Mouse (Mus musculus): ENCODE results near the gene Dnajc17. TPM values are rescaled to one million over a fixed set of nuclear protein-coding genes. Genes with fewer than 3 reads are reported as not detected.

The Dnajc17 gene
- polyA plus RNA-seq, 1 experiment from 2014 or later: 21.4 TPM

GRCm38 (mm10) chr2:119189029-119189710 lies 19.4 kb downstream of the Dnajc17 start:
- WGBS: 9% methylated on average over 15 of the region's 15 CpGs
- no peak overlapping the region for H3K9ac ChIP-seq (ENCODE audit: low read depth, low read length)

GRCm38 (mm10) chr2:119182914-119183313 lies 25.7 kb downstream of the Dnajc17 start:
- H3K9ac ChIP-seq (ENCODE audit: low read depth, low read length): no peak overlapping the region
- no peaks in the 10 kb centered on the region for H3K9me3 ChIP-seq (ENCODE audit: control insufficient read depth, low read length)
- H3K4me2 ChIP-seq (replicated peaks; ENCODE audit: low read depth, low read length): no peak overlapping the region
- no peaks in the 10 kb centered on the region for H3K27me3 ChIP-seq (ENCODE audit: control insufficient read depth, insufficient read depth, low read length)
- H3K27ac ChIP-seq (ENCODE audit: low read depth, low read length): no peak overlapping the region
- H3K4me3 ChIP-seq (ENCODE audit: low read length): no peak overlapping the region
- peaks cover 39% of the 10 kb centered on the region for H3K36me3 ChIP-seq (ENCODE audit: control insufficient read depth, insufficient read depth, low read length)
- H3K4me1 ChIP-seq (ENCODE audit: control insufficient read depth, insufficient read depth, low read length): no peaks in the 10 kb centered on the region
- no peak for ATAC-seq (ENCODE audit: low FRiP score, low TSS enrichment)
- 87% methylated on average over 7 of the region's 7 CpGs for WGBS

More at GRCm38 (mm10) chr2:119189029-119189710, 19.4 kb downstream of the Dnajc17 start:
- H3K4me2 ChIP-seq (replicated peaks; ENCODE audit: low read depth, low read length): peak overlapping the region; percentile 62
- H3K27me3 ChIP-seq (ENCODE audit: control insufficient read depth, insufficient read depth, low read length): no peaks in the 10 kb centered on the region
- no peaks in the 10 kb centered on the region for H3K9me3 ChIP-seq (ENCODE audit: control insufficient read depth, low read length)
- peak overlapping the region; percentile 21; the same call in 1 of the 2 replicates for H3K4me3 ChIP-seq (ENCODE audit: low read length)
- H3K27ac ChIP-seq (ENCODE audit: low read depth, low read length): no peak overlapping the region
- ATAC-seq (ENCODE audit: low FRiP score, low TSS enrichment): peak; percentile 83
- H3K4me1 ChIP-seq (ENCODE audit: control insufficient read depth, insufficient read depth, low read length): no peaks in the 10 kb centered on the region
- H3K36me3 ChIP-seq (ENCODE audit: control insufficient read depth, insufficient read depth, low read length): peaks cover 6% of the 10 kb centered on the region; the same call in 1 of the 2 replicates

- Histone ChIP-seq H3K9me3 (ENCODE audit: control insufficient read depth, low read length) (no peaks in the 10 kb centered on the region), H3K36me3 (ENCODE audit: control insufficient read depth, insufficient read depth, low read length) (peaks cover 18% of the 10 kb centered on the region; the same call in 1 of the 2 replicates), H3K4me1 (ENCODE audit: control insufficient read depth, insufficient read depth, low read length) (peaks cover 26% of the 10 kb centered on the region), H3K27ac (ENCODE audit: low read depth, low read length) (no peak overlapping the region), H3K4me3 (ENCODE audit: low read length) (no peak overlapping the region), H3K4me2 (replicated peaks; ENCODE audit: low read depth, low read length) (no peak overlapping the region), H3K27me3 (ENCODE audit: control insufficient read depth, insufficient read depth, low read length) (no peaks in the 10 kb centered on the region), H3K9ac (ENCODE audit: low read depth, low read length) (no peak overlapping the region)
- ATAC-seq (ENCODE audit: low FRiP score, low TSS enrichment): no peak
- 92% methylated on average over 5 of the region's 5 CpGs for WGBS
These were observed 31.1 kb downstream of the Dnajc17 start for GRCm38 (mm10) chr2:119177384-119177939.

- H3K27me3 ChIP-seq (ENCODE audit: control insufficient read depth, insufficient read depth, low read length): no peaks in the 10 kb centered on the region
- no peak overlapping the region for H3K4me3 ChIP-seq (ENCODE audit: low read length)
- H3K4me1 ChIP-seq (ENCODE audit: control insufficient read depth, insufficient read depth, low read length): peaks cover 32% of the 10 kb centered on the region
- no peak overlapping the region for H3K27ac ChIP-seq (ENCODE audit: low read depth, low read length)
- H3K9ac ChIP-seq (ENCODE audit: low read depth, low read length): no peak overlapping the region
- no peaks in the 10 kb centered on the region for H3K9me3 ChIP-seq (ENCODE audit: control insufficient read depth, low read length)
- no peak for ATAC-seq (ENCODE audit: low FRiP score, low TSS enrichment)
- 66% methylated on average over 3 of the region's 3 CpGs for WGBS
- H3K4me2 ChIP-seq (replicated peaks; ENCODE audit: low read depth, low read length): no peak overlapping the region
- peaks cover 18% of the 10 kb centered on the region; the same call in 1 of the 2 replicates for H3K36me3 ChIP-seq (ENCODE audit: control insufficient read depth, insufficient read depth, low read length)
These were observed 31.8 kb downstream of the Dnajc17 start for GRCm38 (mm10) chr2:119176761-119177160.

GRCm38 (mm10) chr2:119175614-119176013 lies 33.0 kb downstream of the Dnajc17 start:
- H3K4me1 ChIP-seq (ENCODE audit: control insufficient read depth, insufficient read depth, low read length): peaks cover 32% of the 10 kb centered on the region
- peaks cover 14% of the 10 kb centered on the region; the same call in 1 of the 2 replicates for H3K36me3 ChIP-seq (ENCODE audit: control insufficient read depth, insufficient read depth, low read length)
- H3K4me3 ChIP-seq (ENCODE audit: low read length): no peak overlapping the region
- H3K27ac ChIP-seq (ENCODE audit: low read depth, low read length): no peak overlapping the region
- H3K27me3 ChIP-seq (ENCODE audit: control insufficient read depth, insufficient read depth, low read length): no peaks in the 10 kb centered on the region
- no peaks in the 10 kb centered on the region for H3K9me3 ChIP-seq (ENCODE audit: control insufficient read depth, low read length)
- no peak overlapping the region; the same call in 1 of the 2 replicates for H3K9ac ChIP-seq (ENCODE audit: low read depth, low read length)
- WGBS: 62% methylated on average over 6 of the region's 6 CpGs
- ATAC-seq (ENCODE audit: low FRiP score, low TSS enrichment): no peak
- H3K4me2 ChIP-seq (replicated peaks; ENCODE audit: low read depth, low read length): no peak overlapping the region

GRCm38 (mm10) chr2:119174866-119175265 lies 33.7 kb downstream of the Dnajc17 start:
- Histone ChIP-seq H3K4me3 (ENCODE audit: low read length) (no peak overlapping the region), H3K9ac (ENCODE audit: low read depth, low read length) (no peak overlapping the region), H3K27me3 (ENCODE audit: control insufficient read depth, insufficient read depth, low read length) (no peaks in the 10 kb centered on the region), H3K9me3 (ENCODE audit: control insufficient read depth, low read length) (no peaks in the 10 kb centered on the region), H3K4me1 (ENCODE audit: control insufficient read depth, insufficient read depth, low read length) (peaks cover 32% of the 10 kb centered on the region), H3K36me3 (ENCODE audit: control insufficient read depth, insufficient read depth, low read length) (peaks cover 7% of the 10 kb centered on the region; the same call in 1 of the 2 replicates), H3K27ac (ENCODE audit: low read depth, low read length) (no peak overlapping the region), H3K4me2 (replicated peaks; ENCODE audit: low read depth, low read length) (no peak overlapping the region)
- 43% methylated on average over 14 of the region's 14 CpGs for WGBS
- ATAC-seq (ENCODE audit: low FRiP score, low TSS enrichment): no peak

GRCm38 (mm10) chr2:119173991-119174651 lies 34.5 kb downstream of the Dnajc17 start, which contains the start of gene Gm14137:
Gm14137 (plus strand) TSS chr2:119174509.
- H3K9ac ChIP-seq (ENCODE audit: low read depth, low read length): peak within 1 kb of the TSS; percentile 18; the same call in 1 of the 2 replicates
- H3K4me3 ChIP-seq (ENCODE audit: low read length): no peak within 1 kb of the TSS
- H3K36me3 ChIP-seq (ENCODE audit: control insufficient read depth, insufficient read depth, low read length): peaks cover 2% of the 10 kb centered on the region; the same call in 1 of the 2 replicates
- ATAC-seq (ENCODE audit: low FRiP score, low TSS enrichment): no peak
- peaks cover 32% of the 10 kb centered on the region for H3K4me1 ChIP-seq (ENCODE audit: control insufficient read depth, insufficient read depth, low read length)
- H3K9me3 ChIP-seq (ENCODE audit: control insufficient read depth, low read length): no peaks in the 10 kb centered on the region
- 44% methylated on average over 8 of the region's 8 CpGs for WGBS
- H3K4me2 ChIP-seq (replicated peaks; ENCODE audit: low read depth, low read length): no peak within 1 kb of the TSS
- H3K27ac ChIP-seq (ENCODE audit: low read depth, low read length): peak within 1 kb of the TSS; percentile 52; the same call in 1 of the 2 replicates
- no peaks in the 10 kb centered on the region for H3K27me3 ChIP-seq (ENCODE audit: control insufficient read depth, insufficient read depth, low read length)

- Histone ChIP-seq H3K27ac (ENCODE audit: low read depth, low read length) (peak overlapping the region; percentile 20), H3K9ac (ENCODE audit: low read depth, low read length) (peak overlapping the region; percentile 18; the same call in 1 of the 2 replicates), H3K4me1 (ENCODE audit: control insufficient read depth, insufficient read depth, low read length) (peaks cover 32% of the 10 kb centered on the region), H3K9me3 (ENCODE audit: control insufficient read depth, low read length) (no peaks in the 10 kb centered on the region), H3K27me3 (ENCODE audit: control insufficient read depth, insufficient read depth, low read length) (no peaks in the 10 kb centered on the region), H3K36me3 (ENCODE audit: control insufficient read depth, insufficient read depth, low read length) (no peaks in the 10 kb centered on the region), H3K4me2 (replicated peaks; ENCODE audit: low read depth, low read length) (peak overlapping the region; percentile 22; the same call in 1 of the 2 replicates), H3K4me3 (ENCODE audit: low read length) (no peak overlapping the region)
- WGBS: 7% methylated on average over 13 of the region's 13 CpGs
- peak; percentile 56 for ATAC-seq (ENCODE audit: low FRiP score, low TSS enrichment)
These were observed 35.6 kb downstream of the Dnajc17 start for GRCm38 (mm10) chr2:119172862-119173576.

All from kidney, embryonic 14.5 days (tissue).